Mouse (Mus musculus): ENCODE measurements at regions not wholly inside any gene's neighbourhood (a gene's known extent, or its start where the extent isn't known, plus 50 kb on each side); places are given as distances from the start of the nearest gene placed in this dataset.

DNA sequence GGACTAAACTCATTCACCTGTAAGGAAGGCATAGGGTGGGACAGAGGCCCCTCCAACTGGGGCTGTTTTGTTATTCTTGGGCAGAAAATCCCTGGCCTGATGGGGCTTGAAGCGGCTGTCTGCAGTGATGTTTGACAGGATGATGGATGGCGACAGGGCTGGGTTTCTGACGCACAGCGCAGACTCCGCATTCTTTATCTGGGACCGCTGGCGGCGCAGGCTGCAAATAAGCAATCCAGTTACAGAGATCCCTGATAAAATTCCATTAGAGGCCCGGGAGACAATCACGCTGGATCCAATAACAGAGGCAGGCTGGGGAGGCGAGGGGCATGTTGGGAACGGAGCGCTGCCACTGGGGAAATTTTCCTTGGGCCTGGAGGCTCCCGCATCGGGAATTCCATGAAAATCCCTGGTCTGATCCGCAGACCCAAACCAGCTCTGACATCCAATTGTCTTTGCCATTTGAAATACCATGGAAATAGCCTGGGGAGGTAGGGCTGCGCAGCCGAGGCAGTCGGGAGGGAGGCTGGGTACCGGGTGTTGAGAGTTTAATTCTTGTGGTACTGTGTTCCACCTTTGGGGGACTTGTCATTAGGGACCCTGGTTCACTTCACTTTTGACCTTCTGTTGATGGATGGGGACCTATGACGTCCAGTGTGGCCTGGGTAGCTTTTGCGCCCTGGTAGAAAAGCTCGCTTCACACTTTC, 99.0 kb upstream of the Sdk2 start:
- ATAC-seq (no peak), DNase-seq (ENCODE audit: low read depth, low spot score) (no peak)
- no peak for TF ChIP-seq CTCF (IDR thresholded peaks at IDR 0.05)
- POLR2A ChIA-PET, result no interaction called here
- CTCF ChIA-PET, result no interaction called here
- in situ Hi-C loops (cut with MboI; ENCODE audit: low pct_unique_long_range_greater_than_20kb), result no loop called here
- H3K27me3 ChIP-seq, result peaks cover 8% of the 10 kb centered on the region

DNA sequence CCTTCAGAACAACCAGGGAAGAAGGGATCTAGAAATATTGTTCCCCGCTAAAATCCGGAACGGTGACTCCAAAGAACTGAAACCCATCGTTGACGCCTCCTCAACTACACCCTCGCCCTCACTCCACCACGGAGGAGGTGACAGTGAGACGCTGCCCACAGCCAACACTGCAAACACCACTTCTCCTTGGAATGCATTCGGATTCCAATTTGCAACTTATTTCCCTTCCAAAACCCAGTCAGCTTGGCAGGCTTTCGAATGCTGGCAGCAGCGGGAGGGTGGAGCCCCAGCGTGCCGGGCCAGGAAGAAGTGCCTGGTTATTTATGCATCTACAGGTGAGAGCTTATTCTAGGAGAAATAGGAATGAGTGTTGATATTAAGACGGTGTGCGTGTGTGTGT, 85.9 kb upstream of the Sdk2 start:
- ATAC-seq, result no peak
- DNase-seq (ENCODE audit: low read depth, low spot score), result no peak
- ChIA-PET CTCF (no interaction called here), POLR2A (no interaction called here)
- no peak for TF ChIP-seq CTCF (IDR thresholded peaks at IDR 0.05)
- in situ Hi-C loops (cut with MboI; ENCODE audit: low pct_unique_long_range_greater_than_20kb), result no loop called here
- no peaks in the 10 kb centered on the region for H3K27me3 ChIP-seq

DNA sequence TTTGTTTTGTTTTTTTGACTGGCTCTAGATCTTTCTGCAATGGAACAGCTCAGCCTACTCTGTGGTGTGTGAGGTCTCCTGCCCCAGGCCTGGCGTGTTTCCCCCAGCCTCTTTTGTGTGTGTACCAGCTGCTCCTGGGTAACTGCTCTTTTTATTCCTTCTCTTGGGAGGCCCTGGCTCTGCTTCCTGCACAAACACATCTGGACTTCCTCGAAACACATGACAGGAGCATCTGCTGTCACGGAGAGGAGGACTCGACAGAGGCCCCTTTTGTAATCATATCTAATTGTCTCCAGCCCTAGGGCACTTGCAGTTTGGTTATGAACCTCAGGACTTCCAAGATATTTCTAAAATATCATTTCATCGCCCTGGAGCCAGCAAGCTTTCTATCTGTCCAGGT, 79.5 kb upstream of the Sdk2 start:
- ChIA-PET POLR2A (interaction anchor here (0.5 kb wide), 1 partner anchor 490 kb away, joined by 3 read pairs; no protein-coding TSS in a partner anchor), CTCF (no interaction called here)
- no peaks in the 10 kb centered on the region for H3K27me3 ChIP-seq
- TF ChIP-seq CTCF (IDR thresholded peaks at IDR 0.05), result no peak
- in situ Hi-C loops (cut with MboI; ENCODE audit: low pct_unique_long_range_greater_than_20kb), result no loop called here
- DNase-seq (ENCODE audit: low read depth, low spot score) (no peak), ATAC-seq (no peak)

DNA sequence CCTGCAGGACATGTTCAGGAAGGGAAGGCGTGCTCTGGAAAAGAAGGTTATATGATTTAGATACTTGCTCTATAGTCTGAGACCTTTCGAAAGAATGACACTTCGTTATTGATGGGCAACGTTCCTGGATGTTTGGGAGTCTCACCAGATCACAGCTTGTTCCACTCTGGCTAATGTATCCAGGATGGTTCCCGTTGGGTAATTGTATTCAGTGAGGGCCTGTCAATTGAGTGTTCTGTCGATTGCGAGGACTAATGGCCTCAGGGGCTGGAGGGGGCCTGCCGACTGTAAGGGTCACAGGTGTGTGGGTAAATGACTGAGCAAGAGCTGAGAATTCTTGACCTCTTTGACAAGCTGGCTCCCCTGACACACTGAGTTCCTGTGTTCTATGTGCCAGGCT, 62.4 kb upstream of the Sdk2 start:
- no peak for DNase-seq (ENCODE audit: low read depth, low spot score)
- peaks cover 21% of the 10 kb centered on the region for H3K27me3 ChIP-seq
- ChIA-PET POLR2A (no interaction called here), CTCF (no interaction called here)
- no peak for TF ChIP-seq CTCF (IDR thresholded peaks at IDR 0.05)
- in situ Hi-C loops (cut with MboI; ENCODE audit: low pct_unique_long_range_greater_than_20kb), result no loop called here
- ATAC-seq, result no peak

DNA sequence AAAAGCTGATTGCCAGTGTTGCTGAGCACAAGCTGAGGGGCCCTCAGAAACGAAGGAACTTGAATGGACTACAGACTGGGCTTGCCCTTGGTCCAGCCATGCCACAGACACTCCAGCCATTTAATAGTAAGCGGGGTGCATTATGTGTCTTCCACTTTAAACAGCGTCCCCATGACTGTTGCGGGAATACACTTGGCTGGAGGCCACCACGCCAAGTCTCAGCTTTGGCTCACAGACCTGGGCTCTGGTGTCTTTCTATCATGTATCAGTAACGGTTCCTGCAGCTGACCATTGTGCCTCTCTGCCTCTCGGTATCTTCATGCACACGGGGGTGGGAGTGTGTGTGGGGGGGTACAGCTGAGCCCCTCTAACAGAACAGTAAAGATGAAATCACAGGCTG, 62.0 kb upstream of the Sdk2 start:
- DNase-seq (ENCODE audit: low read depth, low spot score), result no peak
- no peak for ATAC-seq
- TF ChIP-seq CTCF (IDR thresholded peaks at IDR 0.05), result no peak
- ChIA-PET CTCF (no interaction called here), POLR2A (no interaction called here)
- in situ Hi-C loops (cut with MboI; ENCODE audit: low pct_unique_long_range_greater_than_20kb), result no loop called here
- peaks cover 21% of the 10 kb centered on the region for H3K27me3 ChIP-seq

DNA sequence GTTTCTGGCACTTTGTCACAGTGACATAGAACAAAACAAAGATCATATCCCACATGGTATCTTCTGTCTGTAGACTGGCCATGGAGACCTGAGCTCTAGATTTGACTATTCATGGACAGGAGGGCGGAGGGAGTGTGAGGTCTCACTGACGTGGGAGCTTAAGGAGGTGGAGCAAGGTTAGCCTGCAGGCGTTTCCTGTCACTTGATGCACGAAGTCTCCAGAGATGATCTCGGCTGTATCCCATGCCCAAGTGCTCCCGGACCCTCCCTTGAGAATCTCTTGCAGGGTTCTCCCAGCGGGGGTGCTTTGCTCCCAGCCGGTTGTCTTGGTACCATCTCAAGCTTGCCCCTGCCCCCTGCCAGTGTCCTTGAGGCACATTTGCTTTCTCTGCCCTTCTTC, 60.6 kb upstream of the Sdk2 start:
- in situ Hi-C loops (cut with MboI; ENCODE audit: low pct_unique_long_range_greater_than_20kb), result no loop called here
- ATAC-seq (no peak), DNase-seq (ENCODE audit: low read depth, low spot score) (no peak)
- ChIA-PET CTCF (no interaction called here), POLR2A (no interaction called here)
- TF ChIP-seq CTCF (IDR thresholded peaks at IDR 0.05), result no peak
- peaks cover 21% of the 10 kb centered on the region for H3K27me3 ChIP-seq

DNA sequence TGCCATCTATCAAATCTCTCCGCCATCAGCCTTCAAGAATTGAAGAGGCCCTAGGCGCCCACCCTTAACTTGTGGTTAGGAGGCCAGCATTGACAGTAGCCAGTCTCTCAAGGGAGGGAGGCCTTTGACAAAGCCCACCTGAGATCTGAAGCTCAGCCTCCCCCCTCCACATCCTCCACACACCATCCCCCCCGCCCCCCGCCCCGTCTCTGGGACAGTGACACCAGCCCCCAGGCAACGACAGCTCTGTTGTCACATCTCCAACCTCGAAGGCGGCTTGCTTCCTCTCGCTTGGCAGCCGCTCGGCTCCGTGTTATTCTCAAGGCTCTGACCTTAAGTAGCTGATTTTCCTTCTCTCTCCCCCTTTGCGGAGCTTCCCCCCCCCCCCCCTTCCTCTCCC, 55.3 kb upstream of the Sdk2 start:
- in situ Hi-C loops (cut with MboI; ENCODE audit: low pct_unique_long_range_greater_than_20kb), result no loop called here
- ChIA-PET CTCF (interaction anchor here (1.2 kb wide), 1 partner anchor 9 kb away, joined by 3 read pairs; no protein-coding TSS in a partner anchor), POLR2A (no interaction called here)
- DNase-seq (ENCODE audit: low read depth, low spot score) (no peak), ATAC-seq (no peak)
- no peak for TF ChIP-seq CTCF (IDR thresholded peaks at IDR 0.05)
- H3K27me3 ChIP-seq, result peaks cover 14% of the 10 kb centered on the region

DNA sequence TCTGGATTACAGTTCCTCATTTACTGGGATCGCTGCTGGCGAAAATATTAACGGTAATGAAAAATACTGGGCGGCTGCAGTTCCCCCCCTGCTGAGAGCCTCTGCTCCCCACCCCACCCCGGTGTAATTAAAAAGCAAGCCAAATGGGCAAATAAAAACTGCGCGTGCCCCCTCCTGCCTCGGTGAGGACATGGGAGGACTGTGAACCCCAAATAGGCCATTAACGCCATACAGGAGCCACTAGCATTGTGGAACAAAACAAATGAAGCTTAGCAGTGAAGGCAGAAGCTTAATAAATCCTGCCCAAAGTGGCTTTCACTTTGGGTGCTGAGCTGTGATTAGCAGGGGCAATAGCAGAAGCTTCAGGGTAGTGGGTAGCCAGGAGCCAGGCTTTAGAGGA, 52.3 kb upstream of the Sdk2 start:
- POLR2A ChIA-PET, result no interaction called here

More for the DNA sequence above, 52.3 kb upstream of the Sdk2 start:
- ATAC-seq (no peak), DNase-seq (ENCODE audit: low read depth, low spot score) (no peak)
- in situ Hi-C loops (cut with MboI; ENCODE audit: low pct_unique_long_range_greater_than_20kb), result no loop called here
- TF ChIP-seq CTCF (IDR thresholded peaks at IDR 0.05), result no peak
- CTCF ChIA-PET, result interaction anchor here (1.0 kb wide), 1 partner anchor 25 kb away, joined by 3 read pairs; no protein-coding TSS in a partner anchor
- H3K27me3 ChIP-seq, result peaks cover 10% of the 10 kb centered on the region
